Mouse (Mus musculus) lung, postnatal 0 days (tissue): ENCODE results near the gene Hcls1. TPM values are rescaled to one million over a fixed set of nuclear protein-coding genes. Genes with fewer than 3 reads are reported as not detected.
A peak's percentile ranks its signal among the peaks of the same experiment; 100 is the strongest.

Experiments used
- ATAC-seq: fragments of 200-750 bp; cut with Nextera tagmentation; 2 replicates; pipeline ENCODE4 v1.8.0; 2017; ENCODE audit warnings: moderate library complexity
- DNase-seq: peaks from one replicate; pipeline ENCODE4 v3.0.0-alpha.2; 2016; ENCODE audit warnings: low spot score
- H3K27ac ChIP-seq: fragments of 300-500 bp; sonication (generic); 2 replicates; pipeline ENCODE4 v1.5.1; 2014; ENCODE audit warnings: antibody characterized with exemption, mild to moderate bottlenecking, low read length, mixed read lengths
- H3K27me3 ChIP-seq: fragments of 300-500 bp; sonication (generic); replicated peaks from 2 replicates; pipeline ENCODE4 v1.6.1; 2014; ENCODE audit warnings: low read length, mixed read lengths; ENCODE audit not compliant: insufficient read depth
- H3K36me3 ChIP-seq: fragments of 300-500 bp; sonication (generic); 2 replicates; pipeline ENCODE4 v1.6.1; 2014; ENCODE audit warnings: low read length, mixed read lengths; ENCODE audit not compliant: insufficient read depth
- H3K4me1 ChIP-seq: fragments of 300-500 bp; sonication (generic); 2 replicates; pipeline ENCODE4 v1.6.1; 2014; ENCODE audit warnings: antibody characterized with exemption, low read depth, low read length, mixed read lengths; ENCODE audit not compliant: insufficient read depth
- H3K4me2 ChIP-seq: fragments of 300-500 bp; sonication (generic); replicated peaks from 2 replicates; pipeline ENCODE4 v1.6.1; 2014; ENCODE audit warnings: low read depth, mild to moderate bottlenecking, low read length, moderate library complexity, mixed read lengths
- H3K4me3 ChIP-seq: fragments of 300-500 bp; sonication (generic); 2 replicates; pipeline ENCODE4 v1.5.1; 2014; ENCODE audit warnings: low read depth, low read length
- H3K9ac ChIP-seq: fragments of 300-500 bp; sonication (generic); replicated peaks from 2 replicates; pipeline ENCODE4 v1.6.1; 2014; ENCODE audit warnings: low read depth, mild to moderate bottlenecking
- H3K9me3 ChIP-seq: fragments of 300-500 bp; sonication (generic); 2 replicates; pipeline ENCODE4 v1.6.1; 2016; ENCODE audit warnings: low read length, mixed read lengths
- CTCF ChIP-seq: IDR thresholded peaks from 2 replicates; pipeline ENCODE4 v1.5.1; 2016; ENCODE audit warnings: antibody characterized with exemption, mild to moderate bottlenecking
- EP300 ChIP-seq: IDR thresholded peaks from 2 replicates; pipeline ENCODE4 v1.6.1; 2016; ENCODE audit warnings: antibody characterized with exemption, mild to moderate bottlenecking, control low read depth
- WGBS: fragments of 180-500 bp; shearing (Covaris S2); extraction: QIAGEN DNeasy Blood & Tissue Kit; methylation state at CpG from one replicate; pipeline ENCODE4 v1.1.7; 2014; 5-methylcytosine and 5-hydroxymethylcytosine counted together
- polyA plus RNA-seq: library from polyadenylated mRNA; unstranded; fragments of >200 nt; fragmentation: Nextera tagmentation; extraction: Ambion mirVana; gene quantifications from 2 replicates; pipeline ENCODE4 v1.2.1, GENCODE M21; 2015

Hcls1 gene
- polyA plus RNA-seq, 1 experiment from 2014 or later: 12.6 TPM

DNA sequence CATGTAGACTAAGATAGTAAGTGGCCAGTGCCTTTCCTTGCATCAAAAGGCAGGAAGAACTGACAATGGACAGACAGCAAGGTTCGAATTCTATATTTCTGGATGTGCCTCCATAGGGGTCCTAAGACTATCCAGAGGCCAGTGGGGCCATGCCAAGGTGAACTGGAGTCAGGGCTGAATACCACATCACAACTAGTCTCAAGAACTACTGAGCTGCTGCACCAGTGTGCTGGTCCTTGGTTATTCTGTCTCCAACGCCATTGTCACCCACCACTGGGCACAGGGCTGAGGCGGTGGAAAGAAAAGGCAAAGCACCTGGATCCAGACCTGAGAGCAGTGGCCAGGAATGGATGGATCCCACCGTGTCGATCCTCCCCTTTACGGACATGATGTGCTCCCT, 2.2 kb upstream of the Hcls1 start:
- ATAC-seq (no peak), DNase-seq (no peak)
- Histone ChIP-seq H3K9ac (no peak overlapping the region), H3K4me1 (no peaks in the 10 kb centered on the region; the same call in 1 of the 2 replicates), H3K27ac (no peak overlapping the region), H3K4me3 (no peak overlapping the region), H3K27me3 (no peaks in the 10 kb centered on the region), H3K4me2 (no peak overlapping the region), H3K9me3 (no peaks in the 10 kb centered on the region), H3K36me3 (peaks cover 13% of the 10 kb centered on the region)
- TF ChIP-seq EP300: no peak
- TF ChIP-seq CTCF: no peak
- WGBS: 91% methylated on average over 6 of the region's 6 CpGs

DNA sequence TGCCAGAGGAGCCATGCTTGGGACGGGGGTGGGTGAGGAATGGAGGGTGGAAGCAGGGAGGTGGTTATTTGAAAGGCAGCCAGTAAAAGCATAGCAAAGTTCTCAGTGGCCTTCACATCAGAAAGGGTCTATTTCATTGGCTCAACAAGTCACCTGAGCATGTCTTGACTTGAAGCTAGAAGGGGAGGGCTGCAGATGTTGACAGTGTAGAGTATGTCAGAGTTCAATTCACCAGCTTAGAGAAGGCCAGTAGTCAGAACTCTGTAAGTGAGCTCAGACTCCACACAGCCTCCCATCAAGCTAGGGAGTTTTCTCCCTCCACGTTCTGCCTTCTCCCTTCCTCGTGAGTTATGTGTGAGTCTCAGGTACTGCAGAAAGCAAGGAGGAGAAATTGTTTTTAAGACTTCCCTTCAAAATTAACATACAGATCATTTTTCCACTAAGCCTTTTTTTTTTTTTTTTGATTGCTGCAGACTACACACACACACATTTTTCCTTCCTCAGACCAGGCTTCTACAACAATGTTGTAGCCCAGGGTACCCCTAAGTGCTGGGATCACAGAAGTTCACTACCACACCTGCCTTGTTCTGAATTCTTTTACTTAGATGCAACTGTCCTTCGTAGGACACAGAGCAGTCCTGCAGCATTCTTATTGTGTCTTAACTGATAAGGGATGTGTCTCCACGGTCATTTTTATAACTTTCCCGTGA, 497 bp upstream of the Hcls1 start:
- ATAC-seq: peak; percentile 68
- WGBS: 26% methylated on average over 6 of the region's 6 CpGs

DNA sequence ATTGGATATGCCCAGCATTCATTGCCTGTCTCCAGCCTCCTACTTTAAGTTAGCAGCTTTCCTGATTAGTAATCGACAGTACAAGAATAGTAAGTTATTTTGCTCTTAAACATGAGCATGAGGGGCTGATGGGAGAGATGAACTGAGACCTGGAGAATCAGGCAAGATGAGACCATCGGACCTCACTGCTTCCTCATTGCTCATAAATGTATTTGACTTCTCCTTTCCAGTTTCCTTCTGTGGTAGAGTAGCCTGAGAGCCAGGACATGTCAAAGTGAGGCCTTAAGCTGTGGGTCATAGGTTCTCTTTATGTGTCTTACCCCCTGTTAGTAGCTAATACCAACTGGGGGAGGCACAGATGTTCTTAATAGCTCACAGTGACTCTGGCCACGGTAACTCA, 1.0 kb downstream of the Hcls1 start:
- H3K4me1 ChIP-seq: no peaks in the 10 kb centered on the region; the same call in 1 of the 2 replicates

More for the DNA sequence above, 497 bp upstream of the Hcls1 start:
- peak; percentile 54 for DNase-seq
- H3K9me3 ChIP-seq: no peaks in the 10 kb centered on the region
- no peak overlapping the region for H3K4me2 ChIP-seq
- H3K4me3 ChIP-seq: no peak overlapping the region
- H3K27ac ChIP-seq: peak overlapping the region; percentile 64
- H3K9ac ChIP-seq: no peak overlapping the region
- H3K36me3 ChIP-seq: peaks cover under 1% of the 10 kb centered on the region; the same call in 1 of the 2 replicates
- TF ChIP-seq CTCF (no peak), EP300 (no peak)
- no peaks in the 10 kb centered on the region; the same call in 1 of the 2 replicates for H3K4me1 ChIP-seq
- no peaks in the 10 kb centered on the region for H3K27me3 ChIP-seq

DNA sequence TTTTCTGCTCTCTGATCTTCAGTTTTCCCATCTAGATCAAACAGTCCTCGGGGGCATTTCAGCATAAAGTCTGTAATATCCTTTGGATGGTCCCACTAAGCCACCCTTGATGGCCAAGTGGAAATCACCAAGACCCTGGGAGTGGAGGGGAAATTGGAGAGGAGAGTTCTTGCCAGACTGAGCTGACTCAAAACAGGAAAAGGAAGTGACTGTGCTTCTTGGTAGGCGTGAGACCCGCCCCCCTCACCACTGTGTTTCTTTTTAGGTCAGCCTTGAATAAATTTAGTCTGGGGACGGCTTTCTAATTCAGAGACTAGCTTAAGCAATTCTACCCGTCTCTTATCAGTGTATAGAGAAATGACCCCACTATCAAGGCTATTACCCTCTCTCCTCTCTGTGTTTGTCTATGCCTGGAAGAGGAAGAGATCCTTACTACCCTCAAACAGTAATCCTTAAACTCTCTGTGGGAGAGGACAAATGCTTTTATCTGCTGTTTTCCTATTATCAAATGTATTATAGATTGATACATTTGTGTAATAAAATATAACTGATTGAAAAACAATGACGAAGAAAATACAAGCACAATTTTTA, 6.4 kb downstream of the Hcls1 start:
- TF ChIP-seq EP300 (no peak), CTCF (no peak)
- Histone ChIP-seq H3K4me3 (no peak overlapping the region), H3K9me3 (no peaks in the 10 kb centered on the region), H3K36me3 (no peaks in the 10 kb centered on the region), H3K4me2 (no peak overlapping the region), H3K27ac (no peak overlapping the region), H3K27me3 (no peaks in the 10 kb centered on the region), H3K4me1 (no peaks in the 10 kb centered on the region), H3K9ac (no peak overlapping the region)
- peak; percentile 37; the same call in 1 of the 2 replicates for ATAC-seq
- WGBS: 57% methylated on average over 6 of the region's 6 CpGs
- DNase-seq: peak; percentile 46

More for the DNA sequence above, 1.0 kb downstream of the Hcls1 start:
- no peak overlapping the region for H3K4me3 ChIP-seq
- H3K36me3 ChIP-seq: no peaks in the 10 kb centered on the region; the same call in 1 of the 2 replicates
- no peak overlapping the region for H3K9ac ChIP-seq
- H3K27me3 ChIP-seq: no peaks in the 10 kb centered on the region
- no peaks in the 10 kb centered on the region for H3K9me3 ChIP-seq
- no peak for TF ChIP-seq CTCF
- no peak for TF ChIP-seq EP300
- WGBS: 73% methylated on average over 3 of the region's 3 CpGs
- no peak for ATAC-seq
- DNase-seq: peak; percentile 25
- 0 out of 2 replicates have a peak overlapping the region, but pooled peaks have one; percentile 14 for H3K4me2 ChIP-seq
- no peak overlapping the region for H3K27ac ChIP-seq

DNA sequence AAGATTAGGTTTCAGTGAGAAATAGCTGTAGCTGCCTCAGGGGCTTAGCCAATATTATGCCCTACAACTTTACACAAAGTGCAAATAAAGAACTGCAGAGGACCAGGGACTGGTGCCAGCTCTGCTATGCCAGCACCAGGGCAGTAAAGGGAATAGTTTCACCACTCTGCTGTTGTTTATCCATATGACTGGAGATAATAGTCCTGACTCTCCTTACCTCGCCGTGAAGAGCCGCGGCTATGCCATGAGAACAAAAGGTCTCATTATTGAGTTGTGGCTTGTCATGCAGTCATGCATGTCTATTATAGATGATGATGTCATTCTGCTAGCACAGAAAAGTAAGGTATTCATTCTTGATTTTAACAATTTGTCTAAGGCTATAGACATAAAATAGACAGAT, 7.1 kb downstream of the Hcls1 start:
- H3K4me1 ChIP-seq: no peaks in the 10 kb centered on the region
- no peak overlapping the region for H3K4me2 ChIP-seq
- no peak overlapping the region for H3K9ac ChIP-seq
- no peak for TF ChIP-seq CTCF
- TF ChIP-seq EP300: no peak
- no peak overlapping the region for H3K4me3 ChIP-seq
- no peaks in the 10 kb centered on the region for H3K27me3 ChIP-seq
- no peaks in the 10 kb centered on the region for H3K9me3 ChIP-seq
- DNase-seq (no peak), ATAC-seq (no peak)
- WGBS: 68% methylated on average over 4 of the region's 4 CpGs
- no peak overlapping the region for H3K27ac ChIP-seq
- H3K36me3 ChIP-seq: no peaks in the 10 kb centered on the region

DNA sequence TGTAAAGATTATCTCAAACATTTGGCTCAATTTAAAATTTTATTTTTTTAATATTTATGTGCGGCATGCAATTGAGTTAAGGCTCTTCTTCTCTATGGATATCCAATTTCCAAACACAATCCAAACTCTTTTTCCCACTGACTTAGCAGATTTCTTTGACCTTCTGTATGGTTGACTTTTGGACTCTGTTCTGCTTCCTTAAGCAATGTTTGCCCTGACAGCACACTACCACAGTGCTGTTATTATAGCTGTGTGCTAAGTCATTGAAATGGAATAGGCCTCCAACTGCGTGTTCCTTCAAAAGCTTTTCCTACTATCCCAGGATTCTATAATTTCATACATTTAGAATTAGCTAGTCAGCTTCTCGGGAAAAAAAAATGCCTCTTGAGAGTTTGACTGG, 8.8 kb downstream of the Hcls1 start:
- Histone ChIP-seq H3K9ac (no peak overlapping the region), H3K4me2 (no peak overlapping the region), H3K9me3 (no peaks in the 10 kb centered on the region), H3K27ac (no peak overlapping the region), H3K4me1 (no peaks in the 10 kb centered on the region), H3K36me3 (no peaks in the 10 kb centered on the region), H3K4me3 (no peak overlapping the region), H3K27me3 (no peaks in the 10 kb centered on the region)
- no peak for DNase-seq
- no peak for TF ChIP-seq EP300
- no peak for TF ChIP-seq CTCF
- WGBS: 87% methylated on average over 3 of the region's 3 CpGs
- ATAC-seq: no peak
